Mouse (Mus musculus) kidney, embryonic 16.5 days (tissue): ENCODE measurements around the gene Atad2b. TPM values are rescaled to one million over a fixed set of nuclear protein-coding genes. Genes with fewer than 3 reads are reported as not detected.

ENCODE experiments used
- polyA plus RNA-seq: library from polyadenylated mRNA; unstranded; fragments of >200 nt; fragmentation: Nextera tagmentation; extraction: Ambion mirVana; gene quantifications from 2 replicates; pipeline ENCODE4 v1.2.1, GENCODE M21; 2015

The Atad2b gene
- polyA plus RNA-seq, 1 experiment from 2014 or later = 6.3 TPM

Other genes starting within 250 kb of the Atad2b start
- gene Fam228a, start 178.9 kb upstream of the Atad2b start, polyA plus RNA-seq = 0.47 and 0.58 TPM in 2 replicates
- gene Pfn4, start 148.3 kb upstream of the Atad2b start, polyA plus RNA-seq = 2.4 and 2.8 TPM in 2 replicates
- gene Fam228b, start 148.1 kb upstream of the Atad2b start, polyA plus RNA-seq = 1.9 and 4.1 TPM in 2 replicates
- 162 and 190 TPM in 2 replicates for gene Sf3b6, start 99.8 kb upstream of the Atad2b start, polyA plus RNA-seq
- 7.4 and 9.5 TPM in 2 replicates for gene Fkbp1b, start 75.8 kb upstream of the Atad2b start, polyA plus RNA-seq
- 15.3 and 16.9 TPM in 2 replicates for gene Wdcp, start 74.0 kb upstream of the Atad2b start, polyA plus RNA-seq
- gene Mfsd2b, start 43.0 kb upstream of the Atad2b start, polyA plus RNA-seq = 0.97 and 1.0 TPM in 2 replicates
- gene Ubxn2a, start 9.6 kb upstream of the Atad2b start, polyA plus RNA-seq = 26.3 and 28.8 TPM in 2 replicates